Mouse (Mus musculus): ENCODE data around the gene Pars2.

The Pars2 gene

GRCm38 (mm10) chr4:106650833-106651527, at the start of gene Pars2:
Gene Pars2 (plus strand): TSS chr4:106651069.
- DNase-seq: peak; percentile 95 to 96

GRCm38 (mm10) chr4:106606639-106607554, 44.0 kb upstream of the Pars2 start:
- DNase-seq: no peak

GRCm38 (mm10) chr4:106607905-106608304, 43.0 kb upstream of the Pars2 start:
- no peak for DNase-seq

- DNase-seq: no peak
Observed at GRCm38 (mm10) chr4:106613105-106613504, 37.8 kb upstream of the Pars2 start.

GRCm38 (mm10) chr4:106613560-106613959, 37.3 kb upstream of the Pars2 start:
- peak in 1 of 2 experiments; percentile 37 for DNase-seq

- peak; percentile 63 to 75 for DNase-seq
Observed at GRCm38 (mm10) chr4:106614180-106614797, 36.6 kb upstream of the Pars2 start.

GRCm38 (mm10) chr4:106614881-106615280, 36.0 kb upstream of the Pars2 start:
- peak; percentile 34 to 50 for DNase-seq

GRCm38 (mm10) chr4:106615637-106616036, 35.2 kb upstream of the Pars2 start:
- DNase-seq: peak in 1 of 2 experiments; percentile 20

- peak; percentile 6 to 11 for DNase-seq
Observed at GRCm38 (mm10) chr4:106617056-106617455, 33.8 kb upstream of the Pars2 start, which contains the start of gene Lexm. Gene Lexm (minus strand): TSS chr4:106617241.

- DNase-seq: no peak
Observed at GRCm38 (mm10) chr4:106618898-106619297, 32.0 kb upstream of the Pars2 start.

GRCm38 (mm10) chr4:106621428-106621827, 29.4 kb upstream of the Pars2 start:
- no peak for DNase-seq

- no peak for DNase-seq
Observed at GRCm38 (mm10) chr4:106622030-106622493, 28.8 kb upstream of the Pars2 start, which contains the start of gene Ttc22. Gene Ttc22 (plus strand): TSS chr4:106622432.

GRCm38 (mm10) chr4:106622712-106623111, 28.2 kb upstream of the Pars2 start:
- no peak for DNase-seq

GRCm38 (mm10) chr4:106624271-106624670, 26.6 kb upstream of the Pars2 start:
- no peak for DNase-seq

GRCm38 (mm10) chr4:106627809-106628208, 23.1 kb upstream of the Pars2 start:
- DNase-seq: no peak

- no peak for DNase-seq
Observed at GRCm38 (mm10) chr4:106628650-106629360, 22.1 kb upstream of the Pars2 start.

- no peak for DNase-seq
Observed at GRCm38 (mm10) chr4:106629374-106629773, 21.5 kb upstream of the Pars2 start.

- no peak for DNase-seq
Observed at GRCm38 (mm10) chr4:106630333-106631220, 20.3 kb upstream of the Pars2 start.

GRCm38 (mm10) chr4:106632313-106632712, 18.6 kb upstream of the Pars2 start:
- DNase-seq: no peak

GRCm38 (mm10) chr4:106633281-106634085, 17.4 kb upstream of the Pars2 start:
- no peak for DNase-seq
